Mouse (Mus musculus) c-Kit-negative CD71-positive TER-119-positive erythroid progenitor cells, embryonic 14.5 days (primary cell): ENCODE results near the gene Cbfb.

Source experiments
- DNase-seq: peaks from one replicate; pipeline ENCODE4 v3.0.0-alpha.2; 2013; ENCODE audit warnings: low read depth, low spot score

The Cbfb gene

GRCm38 (mm10) chr8:105237442-105238142 is 67.1 kb downstream of the Cbfb start:
- no peak for DNase-seq

GRCm38 (mm10) chr8:105241016-105241415 is 70.5 kb downstream of the Cbfb start:
- DNase-seq, result no peak

GRCm38 (mm10) chr8:105251954-105252353 is 81.5 kb downstream of the Cbfb start:
- DNase-seq, result no peak

GRCm38 (mm10) chr8:105252680-105253537 is 82.4 kb downstream of the Cbfb start:
- DNase-seq, result no peak

- DNase-seq, result no peak
Measured at GRCm38 (mm10) chr8:105253766-105254151, 83.3 kb downstream of the Cbfb start.

GRCm38 (mm10) chr8:105254152-105254965 is 83.9 kb downstream of the Cbfb start:
- DNase-seq, result peak; percentile 67

GRCm38 (mm10) chr8:105254966-105255350 is 84.5 kb downstream of the Cbfb start, which contains the start of gene B3gnt9:
Gene B3gnt9 (minus strand): TSS chr8:105255153.
- DNase-seq, result peak; percentile 66

- DNase-seq, result no peak
Measured at GRCm38 (mm10) chr8:105257318-105258114, 87.0 kb downstream of the Cbfb start.

GRCm38 (mm10) chr8:105258911-105259720 is 88.6 kb downstream of the Cbfb start:
- no peak for DNase-seq

- peak; percentile 59 for DNase-seq
Measured at GRCm38 (mm10) chr8:105259721-105260320, 89.3 kb downstream of the Cbfb start.

GRCm38 (mm10) chr8:105260371-105261099 is 90.1 kb downstream of the Cbfb start:
- DNase-seq, result no peak

GRCm38 (mm10) chr8:105261326-105261980 is 91.0 kb downstream of the Cbfb start:
- no peak for DNase-seq

GRCm38 (mm10) chr8:105263244-105263912 is 92.9 kb downstream of the Cbfb start:
- no peak for DNase-seq

GRCm38 (mm10) chr8:105264024-105264982 is 93.8 kb downstream of the Cbfb start, which contains the start of the genes Tradd and Fbxl8:
Gene Tradd (minus strand): TSS chr8:105264609.
Gene Fbxl8 (plus strand): TSS chr8:105264648.
- DNase-seq, result peak; percentile 57

- no peak for DNase-seq
Measured at GRCm38 (mm10) chr8:105265128-105265527, 94.7 kb downstream of the Cbfb start.

GRCm38 (mm10) chr8:105266775-105267174 is 96.3 kb downstream of the Cbfb start:
- no peak for DNase-seq
